Mouse (Mus musculus) thymus, adult 2 months (tissue): ENCODE results near the gene Gm5148.

Experiments used
- CTCF ChIP-seq: fragments of 200-500 bp; IDR thresholded peaks from 2 replicates; pipeline ENCODE4 v1.5.1; 2012; ENCODE audit warnings: mild to moderate bottlenecking, control low read depth, low read length, moderate library complexity, borderline replicate concordance; ENCODE audit not compliant: control insufficient read depth, poor library complexity, insufficient read depth; ENCODE audit errors: extremely low read depth
- POLR2A ChIP-seq: fragments of 200-500 bp; IDR thresholded peaks from 2 replicates; pipeline ENCODE4 v1.6.1; 2012; ENCODE audit warnings: mild to moderate bottlenecking, low read length, control low read depth, moderate library complexity; ENCODE audit not compliant: control insufficient read depth, poor library complexity, insufficient read depth; ENCODE audit errors: extremely low read depth

- TF ChIP-seq POLR2A: no peak
- TF ChIP-seq CTCF: no peak
These were observed 51.8 kb downstream of the Gm5148 start for GRCm38 (mm10) chr3:37672266-37673040.
